Mouse (Mus musculus) thymus, adult 2 months (tissue): ENCODE results near the gene Ctsl.

Experiments used
- CTCF ChIP-seq: fragments of 200-500 bp; IDR thresholded peaks from 2 replicates; pipeline ENCODE4 v1.5.1; 2012; ENCODE audit warnings: mild to moderate bottlenecking, control low read depth, low read length, moderate library complexity, borderline replicate concordance; ENCODE audit not compliant: control insufficient read depth, poor library complexity, insufficient read depth; ENCODE audit errors: extremely low read depth
- POLR2A ChIP-seq: fragments of 200-500 bp; IDR thresholded peaks from 2 replicates; pipeline ENCODE4 v1.6.1; 2012; ENCODE audit warnings: mild to moderate bottlenecking, low read length, control low read depth, moderate library complexity; ENCODE audit not compliant: control insufficient read depth, poor library complexity, insufficient read depth; ENCODE audit errors: extremely low read depth

- TF ChIP-seq CTCF (no peak), POLR2A (no peak)
These were observed 901 bp downstream of the Ctsl start for GRCm38 (mm10) chr13:64369805-64370172.
